Mouse (Mus musculus) hindbrain, embryonic 10.5 days (tissue): ENCODE results near the gene Anks1. TPM values are rescaled to one million over a fixed set of nuclear protein-coding genes. Genes with fewer than 3 reads are reported as not detected.

Experiments
- DNase-seq: peaks from one replicate; pipeline ENCODE4 v3.0.0-alpha.2; 2017; ENCODE audit warnings: low spot score
- H3K27ac ChIP-seq: fragments of 300-500 bp; sonication (generic); 2 replicates; pipeline ENCODE4 v1.5.1; 2016; ENCODE audit warnings: mild to moderate bottlenecking, moderate library complexity
- H3K27me3 ChIP-seq: fragments of 300-500 bp; sonication (generic); 2 replicates; pipeline ENCODE4 v1.6.1; 2016; ENCODE audit warnings: mild to moderate bottlenecking; ENCODE audit not compliant: poor library complexity, insufficient read depth, severe bottlenecking
- H3K36me3 ChIP-seq: fragments of 300-500 bp; sonication (generic); 2 replicates; pipeline ENCODE4 v1.6.1; 2016; ENCODE audit warnings: mild to moderate bottlenecking, moderate library complexity
- H3K4me1 ChIP-seq: fragments of 300-500 bp; sonication (generic); replicated peaks from 2 replicates; pipeline ENCODE4 v1.6.1; 2016; ENCODE audit warnings: mild to moderate bottlenecking
- H3K4me3 ChIP-seq: fragments of 300-500 bp; sonication (generic); 2 replicates; pipeline ENCODE4 v1.5.1; 2016; ENCODE audit warnings: mild to moderate bottlenecking, moderate library complexity
- H3K9me3 ChIP-seq: fragments of 300-500 bp; sonication (generic); 2 replicates; pipeline ENCODE4 v1.6.1; 2016; ENCODE audit warnings: mild to moderate bottlenecking, moderate library complexity
- WGBS: fragments of 180-500 bp; shearing (Covaris S2); methylation state at CpG from one replicate; pipeline ENCODE4 v1.1.7; 2016; 5-methylcytosine and 5-hydroxymethylcytosine counted together
- polyA plus RNA-seq: library from polyadenylated mRNA; unstranded; fragments of >200 nt; fragmentation: Nextera tagmentation; extraction: Ambion mirVana; gene quantifications from 2 replicates; pipeline ENCODE4 v1.2.1, GENCODE M21; 2016

Gene Anks1
- polyA plus RNA-seq, 1 experiment from 2014 or later: 62.0 TPM

DNA sequence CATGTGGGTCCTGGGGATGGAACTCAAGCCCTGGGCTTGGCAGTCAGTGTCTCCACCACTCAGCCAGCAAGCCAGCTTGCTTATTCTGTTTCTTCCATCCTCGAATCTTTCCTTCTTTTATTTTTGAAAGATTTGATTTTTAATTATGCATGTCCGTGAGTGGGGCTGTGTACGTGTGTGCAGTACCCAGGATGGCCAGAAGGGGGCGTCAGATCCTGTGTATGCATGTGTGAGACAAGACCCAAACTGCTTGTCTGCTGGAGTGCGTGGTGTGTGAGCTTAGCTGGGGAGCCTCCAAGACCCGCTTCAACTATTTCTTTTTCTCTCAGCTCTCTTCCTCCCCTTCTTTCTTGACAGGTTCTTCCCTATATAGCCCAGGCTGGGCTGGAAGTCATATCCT is 197.2 kb downstream of the Anks1 start:
- Histone ChIP-seq H3K4me3 (0 out of 2 replicates have a peak overlapping the region, but pooled peaks have one; percentile 28), H3K27ac (peak overlapping the region; percentile 81), H3K27me3 (no peaks in the 10 kb centered on the region), H3K4me1 (peaks cover 44% of the 10 kb centered on the region), H3K9me3 (0 out of 2 replicates have a peak, but pooled peaks cover 5% of the 10 kb centered on the region), H3K36me3 (peaks cover 3% of the 10 kb centered on the region; the same call in 1 of the 2 replicates)
- WGBS: 74% methylated on average over 6 of the region's 6 CpGs
- no peak for DNase-seq

DNA sequence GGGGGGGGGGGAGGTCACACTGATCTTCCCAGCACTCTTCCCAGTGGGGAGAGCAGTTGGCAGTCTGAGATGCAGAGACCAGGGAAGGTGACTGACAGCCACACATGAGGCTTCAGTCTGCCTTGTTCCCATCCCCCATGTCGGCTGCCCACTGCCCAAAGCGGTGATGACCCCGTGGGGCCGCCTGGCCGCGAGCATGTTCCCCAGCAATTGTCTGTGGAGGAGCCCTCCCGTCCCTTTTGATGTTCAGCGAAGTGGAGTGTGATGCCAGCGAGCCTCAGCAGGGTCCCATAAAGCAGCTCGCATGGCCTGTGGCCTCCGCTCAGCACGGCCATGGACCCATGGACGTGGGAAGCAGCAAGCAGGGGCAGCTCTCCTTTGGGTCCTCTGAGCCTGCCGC is 198.2 kb downstream of the Anks1 start:
- peaks cover 3% of the 10 kb centered on the region; the same call in 1 of the 2 replicates for H3K36me3 ChIP-seq
- WGBS: 5% methylated on average over 14 of the region's 14 CpGs
- peak overlapping the region; percentile 28 for H3K4me3 ChIP-seq
- DNase-seq: peak; percentile 85
- H3K4me1 ChIP-seq: peaks cover 41% of the 10 kb centered on the region
- 0 out of 2 replicates have a peak, but pooled peaks cover 5% of the 10 kb centered on the region for H3K9me3 ChIP-seq
- H3K27me3 ChIP-seq: no peaks in the 10 kb centered on the region
- peak overlapping the region; percentile 81 for H3K27ac ChIP-seq

DNA sequence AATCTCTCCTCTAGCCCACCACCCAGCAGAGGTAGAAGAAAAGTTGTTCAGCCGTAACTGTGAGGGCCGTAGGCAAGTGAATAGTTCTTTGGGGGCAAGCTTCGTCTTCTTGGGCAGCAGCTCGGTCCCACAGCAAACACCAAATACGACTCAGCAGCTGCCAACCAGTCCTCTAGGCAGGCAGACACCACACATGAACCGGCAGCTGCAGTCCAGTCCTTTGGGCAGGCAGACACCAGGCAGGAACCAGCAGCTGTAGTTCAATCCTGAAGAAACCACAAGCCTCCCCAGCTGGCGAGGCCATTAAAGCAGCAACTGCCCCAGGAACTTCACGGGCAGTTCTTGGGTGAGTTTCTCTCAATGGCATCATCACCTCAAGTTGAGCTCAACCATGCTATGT is 203.2 kb downstream of the Anks1 start:
- H3K27ac ChIP-seq: peak overlapping the region; percentile 29; the same call in 1 of the 2 replicates
- 0 out of 2 replicates have a peak, but pooled peaks cover 7% of the 10 kb centered on the region for H3K9me3 ChIP-seq
- peaks cover 58% of the 10 kb centered on the region for H3K4me1 ChIP-seq
- no peaks in the 10 kb centered on the region for H3K27me3 ChIP-seq
- no peak overlapping the region for H3K4me3 ChIP-seq
- WGBS: 87% methylated on average over 8 of the region's 8 CpGs
- DNase-seq: no peak
- H3K36me3 ChIP-seq: peaks cover 3% of the 10 kb centered on the region; the same call in 1 of the 2 replicates

Other genes with a start within 250 kb of the Anks1 start
- 0.13 and 0.31 TPM in 2 replicates for gene Spdef, start 180.4 kb upstream of the Anks1 start, polyA plus RNA-seq
- 10.7 and 13.0 TPM in 2 replicates for gene D17Wsu92e, start 88.7 kb upstream of the Anks1 start, polyA plus RNA-seq
- 419 and 433 TPM in 2 replicates for gene Snrpc, start 71.2 kb upstream of the Anks1 start, polyA plus RNA-seq
- 6.9 and 7.7 TPM in 2 replicates for gene Uhrf1bp1, start 52.9 kb upstream of the Anks1 start, polyA plus RNA-seq
- gene Taf11, start 538 bp downstream of the Anks1 start, polyA plus RNA-seq: 81.0 and 90.4 TPM in 2 replicates
- gene Tcp11, start 171.3 kb downstream of the Anks1 start, polyA plus RNA-seq: 1.1 and 2.8 TPM in 2 replicates
- 10.7 and 11.0 TPM in 2 replicates for gene Scube3, start 232.8 kb downstream of the Anks1 start, polyA plus RNA-seq